Mouse (Mus musculus) heart, embryonic 10.5 days (tissue): ENCODE results near the gene Gusb. TPM values are rescaled to one million over a fixed set of nuclear protein-coding genes. Genes with fewer than 3 reads are reported as not detected.
"Not testable (repeated sequence)": the region's sequence is repeated elsewhere in the genome, so short reads cannot be mapped to it uniquely, and the experiment has no call there.

Experiments
- DNase-seq: peaks from one replicate; pipeline ENCODE4 v3.0.0-alpha.2; 2017; ENCODE audit warnings: low spot score
- H3K27ac ChIP-seq: fragments of 300-500 bp; sonication (generic); 2 replicates; pipeline ENCODE4 v1.5.1; 2016; ENCODE audit warnings: mild to moderate bottlenecking
- H3K27me3 ChIP-seq: fragments of 300-500 bp; sonication (generic); 2 replicates; pipeline ENCODE4 v1.6.1; 2016; ENCODE audit warnings: mild to moderate bottlenecking; ENCODE audit not compliant: poor library complexity, insufficient read depth, severe bottlenecking
- H3K36me3 ChIP-seq: fragments of 300-500 bp; sonication (generic); 2 replicates; pipeline ENCODE4 v1.6.1; 2016; ENCODE audit warnings: mild to moderate bottlenecking, moderate library complexity
- H3K4me1 ChIP-seq: fragments of 300-500 bp; sonication (generic); 2 replicates; pipeline ENCODE4 v1.6.1; 2016; ENCODE audit warnings: mild to moderate bottlenecking
- H3K4me3 ChIP-seq: fragments of 300-500 bp; sonication (generic); 2 replicates; pipeline ENCODE4 v1.5.1; 2016; ENCODE audit warnings: mild to moderate bottlenecking, moderate library complexity
- H3K9me3 ChIP-seq: fragments of 300-500 bp; sonication (generic); 2 replicates; pipeline ENCODE4 v1.6.1; 2016; ENCODE audit warnings: mild to moderate bottlenecking, moderate library complexity
- WGBS: fragments of 180-500 bp; shearing (Covaris S2); methylation state at CpG from one replicate; pipeline ENCODE4 v1.1.7; 2016; 5-methylcytosine and 5-hydroxymethylcytosine counted together
- polyA plus RNA-seq: library from polyadenylated mRNA; unstranded; fragments of >200 nt; fragmentation: Nextera tagmentation; extraction: Ambion mirVana; gene quantifications from 2 replicates; pipeline ENCODE4 v1.2.1, GENCODE M21; 2016

Gene Gusb
- polyA plus RNA-seq, 1 experiment from 2014 or later, result 56.8 TPM

DNA sequence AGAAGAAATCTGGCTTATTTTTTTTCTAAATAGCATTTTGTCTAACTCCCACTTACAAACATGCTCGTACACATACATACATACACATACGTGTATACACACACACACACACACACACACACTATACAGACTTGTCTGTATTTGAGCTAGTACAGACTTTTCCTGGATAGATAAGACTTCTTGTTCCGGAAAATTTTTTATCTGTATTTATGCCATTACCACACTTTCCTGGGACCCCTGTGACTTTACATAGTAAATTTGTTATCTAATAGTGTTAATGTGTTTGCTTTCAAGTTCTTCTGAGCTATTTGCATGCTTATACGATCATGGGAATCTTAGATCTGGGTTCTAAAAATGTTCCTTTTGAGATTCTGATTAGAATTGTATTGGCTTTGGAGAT, 50.7 kb downstream of the Gusb start:
- WGBS, result 73% methylated on average over 4 of the region's 4 CpGs
- Histone ChIP-seq H3K27me3 (no peaks in the 10 kb centered on the region), H3K9me3 (no peaks in the 10 kb centered on the region), H3K27ac (no peak overlapping the region), H3K4me1 (peaks cover 11% of the 10 kb centered on the region), H3K36me3 (no peaks in the 10 kb centered on the region), H3K4me3 (no peak overlapping the region)
- no peak for DNase-seq

GRCm38 (mm10) chr5:129947528-129948033, 55.3 kb downstream of the Gusb start:
- Histone ChIP-seq H3K4me1 (no peaks in the 10 kb centered on the region), H3K4me3 (no peak overlapping the region), H3K36me3 (peaks cover 10% of the 10 kb centered on the region; the same call in 1 of the 2 replicates), H3K27me3 (no peaks in the 10 kb centered on the region), H3K27ac (no peak overlapping the region), H3K9me3 (no peaks in the 10 kb centered on the region)
- WGBS, result 79% methylated on average over 2 of the region's 2 CpGs
- DNase-seq, result no peak

DNA sequence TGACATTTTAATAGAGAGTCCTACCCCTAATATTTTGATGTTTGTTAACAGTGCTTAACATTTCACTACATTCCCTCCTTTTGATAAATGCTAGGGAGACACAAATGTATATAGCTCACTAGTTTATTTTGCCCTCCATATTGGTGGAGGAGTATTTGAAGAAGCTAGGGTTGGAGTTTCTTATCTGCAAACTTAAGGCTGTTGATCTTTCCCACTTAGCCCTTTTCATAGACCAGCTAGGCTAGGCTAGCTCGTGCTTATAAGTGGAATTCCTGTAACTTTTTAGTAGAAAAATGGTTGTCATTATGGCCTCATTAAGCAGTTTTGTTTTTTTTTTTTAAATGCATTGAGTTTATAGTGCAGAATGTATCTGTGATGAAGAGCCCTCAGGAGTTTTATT, 59.4 kb downstream of the Gusb start:
- Histone ChIP-seq H3K4me1 (no peaks in the 10 kb centered on the region; the same call in none of the 2 replicates), H3K36me3 (peaks cover 10% of the 10 kb centered on the region; the same call in 1 of the 2 replicates), H3K9me3 (no peaks in the 10 kb centered on the region), H3K27ac (no peak overlapping the region), H3K4me3 (peak overlapping the region; percentile 93; the same call in 1 of the 2 replicates), H3K27me3 (no peaks in the 10 kb centered on the region)
- no peak for DNase-seq
- 57% methylated on average over 1 of the region's 1 CpGs for WGBS

GRCm38 (mm10) chr5:129942073-129942939, 60.5 kb downstream of the Gusb start:
- peak; percentile 79 for DNase-seq
- not testable (repeated sequence) for H3K4me1 ChIP-seq, H3K27me3 ChIP-seq, H3K9me3 ChIP-seq
- under 1% methylated on average over 53 of the region's 82 CpGs for WGBS
- H3K4me3 ChIP-seq, result peak overlapping the region; percentile 93
- H3K27ac ChIP-seq, result peak overlapping the region; percentile 93
- H3K36me3 ChIP-seq, result peaks cover 10% of the 10 kb centered on the region; the same call in 1 of the 2 replicates

DNA sequence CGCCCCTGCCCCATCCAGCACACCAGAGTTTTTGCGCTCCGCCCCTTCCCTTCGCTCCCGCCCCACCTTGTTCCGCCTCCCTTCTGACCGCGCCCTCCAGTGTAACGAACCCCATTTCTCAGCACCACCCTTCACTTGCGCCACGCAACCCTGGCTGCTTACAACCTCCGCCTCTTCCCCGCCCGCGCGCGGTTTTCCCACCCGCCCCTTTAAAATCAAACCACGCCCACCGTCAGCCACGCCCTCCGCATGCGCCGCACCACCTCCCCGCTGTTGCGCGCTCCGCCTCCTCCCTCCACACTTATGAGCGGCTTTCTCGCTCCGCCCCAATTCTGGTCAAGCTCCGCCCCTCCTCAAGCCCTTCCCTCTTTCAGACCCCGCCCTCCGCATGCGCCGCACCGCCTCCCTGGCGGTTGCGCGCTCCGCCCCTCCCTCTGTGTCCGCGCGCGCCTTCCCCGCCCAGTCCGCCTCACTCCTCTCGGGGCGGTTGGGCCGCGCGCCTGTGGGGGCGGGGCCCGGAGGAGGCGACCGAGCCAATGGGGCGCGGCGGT, 61.3 kb downstream of the Gusb start, which contains the start of gene Vkorc1l1:
TSS of gene Vkorc1l1 (plus strand) at position 476 of the 551 bp plus-strand sequence.
- Histone ChIP-seq H3K27ac (peak within 1 kb of the TSS; percentile 93), H3K4me1 (no peaks in the 10 kb centered on the region; the same call in none of the 2 replicates), H3K4me3 (peak within 1 kb of the TSS; percentile 93), H3K36me3 (peaks cover 10% of the 10 kb centered on the region; the same call in 1 of the 2 replicates), H3K27me3 (no peaks in the 10 kb centered on the region), H3K9me3 (no peaks in the 10 kb centered on the region)
- WGBS, result under 1% methylated on average over 59 of the region's 59 CpGs
- DNase-seq, result peak; percentile 99

- Histone ChIP-seq H3K4me1 (no peaks in the 10 kb centered on the region; the same call in none of the 2 replicates), H3K27me3 (no peaks in the 10 kb centered on the region), H3K4me3 (peak overlapping the region; percentile 93), H3K9me3 (no peaks in the 10 kb centered on the region), H3K36me3 (peaks cover 10% of the 10 kb centered on the region; the same call in 1 of the 2 replicates), H3K27ac (peak overlapping the region; percentile 76)
- no peak for DNase-seq
- 8% methylated on average over 9 of the region's 9 CpGs for WGBS
Measured at GRCm38 (mm10) chr5:129940736-129941494, 61.9 kb downstream of the Gusb start.

GRCm38 (mm10) chr5:129940281-129940680, 62.6 kb downstream of the Gusb start:
- H3K4me1 ChIP-seq, result no peaks in the 10 kb centered on the region; the same call in none of the 2 replicates
- no peaks in the 10 kb centered on the region for H3K9me3 ChIP-seq
- H3K27ac ChIP-seq, result no peak overlapping the region
- peaks cover 6% of the 10 kb centered on the region; the same call in 1 of the 2 replicates for H3K36me3 ChIP-seq
- no peak overlapping the region for H3K4me3 ChIP-seq
- 49% methylated on average over 2 of the region's 2 CpGs for WGBS
- no peaks in the 10 kb centered on the region for H3K27me3 ChIP-seq
- DNase-seq, result no peak

Other genes starting within 250 kb of the Gusb start
- 36.3 and 55.4 TPM in 2 replicates for gene Psph, start 215.6 kb downstream of the Gusb start, polyA plus RNA-seq
- gene Sumf2, start 156.1 kb downstream of the Gusb start, polyA plus RNA-seq, result 38.9 and 47.7 TPM in 2 replicates
- 962 and 1,044 TPM in 2 replicates for gene Chchd2, start 115.6 kb downstream of the Gusb start, polyA plus RNA-seq
- 4.2 and 5.4 TPM in 2 replicates for gene Zbed5, start 107.3 kb downstream of the Gusb start, polyA plus RNA-seq
- gene Phkg1, start 104.5 kb downstream of the Gusb start, polyA plus RNA-seq, result 0.48 and 0.53 TPM in 2 replicates
- 1.8 and 2.4 TPM in 2 replicates for gene Nupr1l, start 94.5 kb downstream of the Gusb start, polyA plus RNA-seq
- 18.3 and 25.8 TPM in 2 replicates for gene Vkorc1l1, start 61.1 kb downstream of the Gusb start, polyA plus RNA-seq
- 25.1 and 35.9 TPM in 2 replicates for gene Asl, start 26.2 kb upstream of the Gusb start, polyA plus RNA-seq
- 33.1 and 39.9 TPM in 2 replicates for gene Crcp, start 26.2 kb upstream of the Gusb start, polyA plus RNA-seq
- gene Tpst1, start 70.3 kb upstream of the Gusb start, polyA plus RNA-seq, result 27.2 and 44.6 TPM in 2 replicates
- 4.4 and 4.8 TPM in 2 replicates for gene Kctd7, start 141.8 kb upstream of the Gusb start, polyA plus RNA-seq
- 21.2 and 25.5 TPM in 2 replicates for gene Rabgef1, start 168.7 kb upstream of the Gusb start, polyA plus RNA-seq
- 30.9 and 35.7 TPM in 2 replicates for gene Tmem248, start 214.0 kb upstream of the Gusb start, polyA plus RNA-seq